Mouse (Mus musculus) megakaryocyte, embryonic 14.5 days (primary cell): ENCODE measurements at regions not wholly inside any gene's neighbourhood (a gene's known extent, or its start where the extent isn't known, plus 50 kb on each side); places are given as distances from the start of the nearest gene placed in this dataset.

Source experiments
- FLI1 ChIP-seq: IDR thresholded peaks from 2 replicates; pipeline ENCODE4 v1.6.1; 2012; ENCODE audit warnings: low read length, inconsistent platforms, mixed read lengths
- GATA1 ChIP-seq: IDR thresholded peaks from 3 replicates; pipeline ENCODE4 v1.6.1; 2012; ENCODE audit warnings: mixed read lengths, low read length, inconsistent platforms, borderline replicate concordance

DNA sequence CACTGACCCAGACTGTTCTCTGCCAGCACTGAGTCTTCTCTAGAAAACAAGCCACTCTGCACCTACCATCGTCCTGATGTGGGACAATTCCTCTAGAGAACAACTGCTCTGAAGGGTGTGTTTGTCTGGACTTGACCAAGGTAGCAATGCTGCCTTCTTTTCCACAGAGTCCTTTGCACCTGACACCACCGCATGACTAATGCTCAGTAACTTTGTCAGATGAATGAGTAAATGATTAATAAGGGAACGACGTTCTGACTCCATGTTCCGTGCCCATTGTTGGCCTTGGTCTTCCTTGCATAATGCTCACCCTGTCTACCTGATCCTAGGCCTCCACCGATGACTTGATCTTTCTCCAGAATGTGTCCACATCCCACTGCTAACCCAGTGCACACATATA lies 67.2 kb upstream of the Frmd6 start:
- TF ChIP-seq GATA1 (no peak), FLI1 (no peak)
